Mouse (Mus musculus) erythroblast, adult 5-6 weeks (primary cell): ENCODE results near the gene Polr2m. TPM values are rescaled to one million over a fixed set of nuclear protein-coding genes. Genes with fewer than 3 reads are reported as not detected.

ENCODE experiments used
- ATAC-seq: replicated peaks from 2 replicates; pipeline ENCODE4 v1.8.0; 2016; ENCODE audit warnings: moderate number of reproducible peaks, mild to moderate bottlenecking, moderate TSS enrichment, inconsistent platforms; ENCODE audit not compliant: poor library complexity, low FRiP score, severe bottlenecking
- total RNA-seq, 2 experiments: library from RNA; stranded (forward) in 1 of 2; stranded (reverse) in 1 of 2; fragments of 150-400 nt in 1 of 2; fragments of 200-764, 138-1000 nt in 1 of 2; gene quantifications; 2 replicates each; pipeline versions ENCODE4 v1.2.3 to v1.2.4; 2015 to 2017; ENCODE audit warnings: low replicate concordance in 2 of 2

Polr2m gene
- total RNA-seq, 2 experiments from 2014 or later = 21.1 to 28.3 TPM

- ATAC-seq = no peak
Observed at GRCm38 (mm10) chr9:71478596-71478995, 7.1 kb downstream of the Polr2m start.

DNA sequence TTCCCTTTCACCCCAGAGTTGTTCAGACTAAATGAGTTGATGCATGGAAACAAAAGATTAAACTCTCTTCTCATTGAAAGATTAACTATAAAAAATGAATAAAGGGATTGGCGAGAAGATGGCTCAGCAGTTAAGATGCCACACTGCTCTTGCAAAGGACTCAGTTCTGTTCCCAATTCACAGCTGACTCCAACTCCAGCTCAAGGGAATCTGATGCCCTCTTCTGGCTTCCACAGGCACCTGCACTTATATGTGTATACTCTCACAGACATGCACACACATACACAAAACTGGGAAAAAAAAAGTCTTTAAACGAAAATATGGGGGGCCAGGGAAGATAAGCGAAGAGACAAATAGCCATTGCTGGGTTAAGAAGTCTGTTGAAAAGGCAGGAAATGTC lies 9.1 kb downstream of the Polr2m start:
- no peak for ATAC-seq

DNA sequence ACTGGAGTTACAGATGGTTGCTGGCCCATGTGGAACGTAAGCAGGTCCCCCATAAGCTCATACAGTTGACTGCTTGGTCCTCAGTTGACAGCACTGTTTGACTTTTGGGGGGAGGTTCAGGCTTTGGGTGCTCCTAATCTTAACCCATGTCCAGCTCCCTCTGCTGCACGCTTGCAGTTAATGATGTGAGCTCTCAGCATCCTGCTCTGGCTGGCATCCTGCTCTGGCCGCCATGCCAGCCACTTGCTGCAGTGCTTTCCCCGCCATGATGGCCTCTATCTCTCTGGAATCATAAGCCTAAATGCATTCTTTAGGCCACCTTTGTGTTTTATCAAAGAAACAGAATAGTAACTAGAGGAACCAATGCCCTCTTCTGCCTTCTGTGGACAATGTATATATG lies 10.2 kb downstream of the Polr2m start:
- ATAC-seq = no peak

GRCm38 (mm10) chr9:71467434-71467833 lies 18.3 kb downstream of the Polr2m start:
- no peak for ATAC-seq

GRCm38 (mm10) chr9:71466111-71466510 lies 19.6 kb downstream of the Polr2m start:
- no peak for ATAC-seq

DNA sequence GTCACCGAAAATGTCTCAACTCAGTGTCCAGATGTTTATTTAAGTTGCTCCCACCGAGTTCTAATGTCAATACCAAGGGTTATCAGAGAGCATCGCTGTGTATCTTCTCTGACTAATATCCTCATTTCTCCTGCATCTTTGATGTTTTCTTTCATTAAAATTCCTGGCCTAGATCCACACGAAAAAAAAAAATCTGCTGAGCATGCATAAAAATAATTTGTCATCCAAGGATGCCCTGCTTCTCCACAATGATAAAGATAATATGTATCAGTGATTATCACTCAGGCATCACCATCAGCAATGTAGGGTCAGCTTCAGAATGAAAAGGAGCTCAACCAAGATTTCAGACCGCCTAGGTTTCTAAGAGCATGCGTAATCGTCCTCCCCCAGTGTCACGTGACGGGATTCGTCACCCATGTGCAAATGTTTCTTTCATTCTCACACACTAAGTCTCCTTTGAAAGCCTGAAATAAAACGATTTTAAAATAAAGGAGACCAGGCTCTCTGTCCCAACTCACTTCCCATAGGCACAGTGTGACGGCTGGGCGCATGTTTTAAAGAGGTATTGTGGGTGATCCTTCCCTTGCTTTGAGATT lies 22.6 kb downstream of the Polr2m start:
- ATAC-seq = no peak

- no peak for ATAC-seq
Observed at GRCm38 (mm10) chr9:71456738-71457137, 29.0 kb downstream of the Polr2m start.

GRCm38 (mm10) chr9:71453917-71454316 lies 31.8 kb downstream of the Polr2m start:
- no peak for ATAC-seq

GRCm38 (mm10) chr9:71453352-71453751 lies 32.4 kb downstream of the Polr2m start:
- no peak for ATAC-seq

GRCm38 (mm10) chr9:71450626-71451025 lies 35.1 kb downstream of the Polr2m start:
- ATAC-seq = no peak

DNA sequence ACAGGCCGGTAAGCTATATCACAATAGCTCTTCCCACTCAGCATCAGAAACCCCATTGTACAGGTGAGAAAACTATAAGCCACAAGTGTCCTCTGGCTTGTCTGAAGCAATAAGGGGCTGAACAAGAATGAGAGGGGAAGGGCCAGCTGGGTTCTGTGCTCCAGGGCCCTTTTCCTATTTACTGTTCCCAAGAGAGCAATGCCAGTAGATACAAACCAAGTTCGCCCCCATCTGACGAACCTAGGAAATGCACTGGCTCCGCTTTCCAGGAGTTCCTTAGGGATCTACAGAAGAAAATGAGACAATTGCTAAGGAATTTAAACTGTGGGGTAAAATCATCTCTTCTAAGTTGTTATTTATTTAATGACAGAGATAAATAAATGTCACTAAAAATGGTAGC lies 38.2 kb downstream of the Polr2m start:
- no peak for ATAC-seq

- no peak for ATAC-seq
Observed at GRCm38 (mm10) chr9:71445308-71445707, 40.4 kb downstream of the Polr2m start.

DNA sequence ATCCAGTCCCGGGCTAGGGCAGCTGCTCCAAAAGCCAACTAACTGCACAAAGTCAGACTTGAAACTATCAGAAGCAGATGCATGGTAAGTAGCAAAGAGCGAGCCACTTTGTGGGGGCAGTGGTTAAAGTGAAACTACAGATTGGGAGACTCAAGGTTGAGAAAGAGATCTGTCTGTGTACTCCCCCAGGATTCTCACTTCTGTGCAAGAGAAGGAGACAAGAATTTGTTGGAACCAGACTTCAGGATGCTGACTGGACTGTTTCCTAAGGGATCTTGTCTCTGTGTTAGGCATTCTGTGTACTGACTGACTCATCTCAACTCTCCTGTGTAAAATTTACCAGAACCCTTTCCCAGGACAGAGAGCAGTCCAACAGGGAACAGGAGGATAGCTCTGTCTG lies 47.6 kb downstream of the Polr2m start:
- no peak for ATAC-seq

Other genes starting within 250 kb of the Polr2m start
- not detected in 2 replicates for gene Myzap, start 106.4 kb upstream of the Polr2m start, total RNA-seq (2015; ENCODE audit: low replicate concordance)
- 0.70 TPM in 1 of 2 replicates, not detected in the other for gene Myzap, start 106.4 kb upstream of the Polr2m start, total RNA-seq (2017; ENCODE audit: low replicate concordance)